Mouse (Mus musculus): Measurements from ENCODE around the gene Lasp1. TPM values are rescaled to one million over a fixed set of nuclear protein-coding genes. Genes with fewer than 3 reads are reported as not detected.

The Lasp1 gene
- polyA plus RNA-seq, 1 experiment from 2014 or later, result 123 TPM

Other genes with a start within 250 kb of the Lasp1 start
- 0.24 and 0.25 TPM in 2 replicates for gene Srcin1, start 222.8 kb upstream of the Lasp1 start, polyA plus RNA-seq (2015; fragmentation: Nextera tagmentation; extraction: Ambion mirVana)
- 2.7 and 3.7 TPM in 2 replicates for gene Epop, start 169.3 kb upstream of the Lasp1 start, polyA plus RNA-seq (2015; fragmentation: Nextera tagmentation; extraction: Ambion mirVana)
- 1.9 and 2.4 TPM in 2 replicates for gene Mllt6, start 135.6 kb upstream of the Lasp1 start, polyA plus RNA-seq (2015; fragmentation: Nextera tagmentation; extraction: Ambion mirVana)
- gene Cisd3, start 113.2 kb upstream of the Lasp1 start, polyA plus RNA-seq (2015; fragmentation: Nextera tagmentation; extraction: Ambion mirVana), result 79.9 and 93.0 TPM in 2 replicates
- gene Pcgf2, start 98.5 kb upstream of the Lasp1 start, polyA plus RNA-seq (2015; fragmentation: Nextera tagmentation; extraction: Ambion mirVana), result 12.7 and 12.8 TPM in 2 replicates
- 426 and 480 TPM in 2 replicates for gene Psmb3, start 95.6 kb upstream of the Lasp1 start, polyA plus RNA-seq (2015; fragmentation: Nextera tagmentation; extraction: Ambion mirVana)
- 1.0 and 1.2 TPM in 2 replicates for gene Pip4k2b, start 54.3 kb upstream of the Lasp1 start, polyA plus RNA-seq (2015; fragmentation: Nextera tagmentation; extraction: Ambion mirVana)
- 13.3 and 13.4 TPM in 2 replicates for gene Cwc25, start 32.4 kb upstream of the Lasp1 start, polyA plus RNA-seq (2015; fragmentation: Nextera tagmentation; extraction: Ambion mirVana)
- gene 1700001P01Rik, start 23.1 kb upstream of the Lasp1 start, polyA plus RNA-seq (2015; fragmentation: Nextera tagmentation; extraction: Ambion mirVana), result 0.24 TPM in 1 of 2 replicates, not detected in the other
- gene Rpl23, start 16.6 kb upstream of the Lasp1 start, polyA plus RNA-seq (2015; fragmentation: Nextera tagmentation; extraction: Ambion mirVana), result 530 and 606 TPM in 2 replicates
- 5.2 and 5.3 TPM in 2 replicates for gene B230217C12Rik, start 41.8 kb downstream of the Lasp1 start, polyA plus RNA-seq (2015; fragmentation: Nextera tagmentation; extraction: Ambion mirVana)
- 0.65 and 0.68 TPM in 2 replicates for gene Fbxo47, start 85.2 kb downstream of the Lasp1 start, polyA plus RNA-seq (2015; fragmentation: Nextera tagmentation; extraction: Ambion mirVana)
- gene Plxdc1, start 187.4 kb downstream of the Lasp1 start, polyA plus RNA-seq (2015; fragmentation: Nextera tagmentation; extraction: Ambion mirVana), result 0.47 and 0.49 TPM in 2 replicates
- 7.6 and 11.8 TPM in 2 replicates for gene Arl5c, start 197.2 kb downstream of the Lasp1 start, polyA plus RNA-seq (2015; fragmentation: Nextera tagmentation; extraction: Ambion mirVana)
- 6.5 and 7.5 TPM in 2 replicates for gene Cacnb1, start 224.0 kb downstream of the Lasp1 start, polyA plus RNA-seq (2015; fragmentation: Nextera tagmentation; extraction: Ambion mirVana)
- gene Rpl19, start 227.7 kb downstream of the Lasp1 start, polyA plus RNA-seq (2015; fragmentation: Nextera tagmentation; extraction: Ambion mirVana), result 1,063 and 1,131 TPM in 2 replicates

All from intestine, embryonic 15.5 days (tissue).